Mouse (Mus musculus): Measurements from ENCODE around the gene Ercc4. TPM values are rescaled to one million over a fixed set of nuclear protein-coding genes. Genes with fewer than 3 reads are reported as not detected.

Ercc4 gene
- polyA plus RNA-seq, 1 experiment from 2014 or later = 18.6 TPM

DNA sequence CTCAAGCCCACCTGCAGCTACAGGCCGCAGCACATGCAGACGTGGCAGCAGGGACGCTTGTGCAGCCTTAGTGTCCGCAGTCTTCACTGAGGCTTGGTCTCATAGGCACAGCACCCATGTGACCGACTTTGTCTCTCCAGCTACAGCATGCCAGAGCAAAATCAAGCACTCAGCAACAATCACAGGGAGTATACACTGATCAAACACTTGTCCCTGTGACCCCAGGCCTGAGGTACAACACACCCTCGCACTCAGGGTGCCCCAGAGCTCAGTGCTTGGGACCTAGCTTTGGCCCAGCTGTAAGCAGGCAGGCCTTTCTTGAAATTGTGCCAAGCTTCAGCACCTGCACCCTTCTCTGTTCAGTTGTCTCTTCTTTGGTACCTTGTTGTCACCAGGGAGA is 31.7 kb downstream of the Ercc4 start:
- H3K27ac ChIP-seq (replicated peaks; ENCODE audit: low read depth, low read length) = no peak overlapping the region
- DNase-seq (no peak), ATAC-seq (ENCODE audit: low FRiP score, low TSS enrichment) (no peak)
- H3K9me3 ChIP-seq (ENCODE audit: control insufficient read depth, low read length) = no peaks in the 10 kb centered on the region
- no peak overlapping the region for H3K9ac ChIP-seq (replicated peaks; ENCODE audit: low read length)
- H3K4me1 ChIP-seq (ENCODE audit: control insufficient read depth, insufficient read depth, low read length) = no peaks in the 10 kb centered on the region
- no peak overlapping the region for H3K4me2 ChIP-seq (ENCODE audit: low read length)
- H3K36me3 ChIP-seq (ENCODE audit: control insufficient read depth, insufficient read depth, low read length) = peaks cover 32% of the 10 kb centered on the region
- H3K4me3 ChIP-seq (replicated peaks; ENCODE audit: low read depth, low read length) = no peak overlapping the region
- 93% methylated on average over 6 of the region's 6 CpGs for WGBS
- no peaks in the 10 kb centered on the region for H3K27me3 ChIP-seq (ENCODE audit: control insufficient read depth, insufficient read depth, low read length)

DNA sequence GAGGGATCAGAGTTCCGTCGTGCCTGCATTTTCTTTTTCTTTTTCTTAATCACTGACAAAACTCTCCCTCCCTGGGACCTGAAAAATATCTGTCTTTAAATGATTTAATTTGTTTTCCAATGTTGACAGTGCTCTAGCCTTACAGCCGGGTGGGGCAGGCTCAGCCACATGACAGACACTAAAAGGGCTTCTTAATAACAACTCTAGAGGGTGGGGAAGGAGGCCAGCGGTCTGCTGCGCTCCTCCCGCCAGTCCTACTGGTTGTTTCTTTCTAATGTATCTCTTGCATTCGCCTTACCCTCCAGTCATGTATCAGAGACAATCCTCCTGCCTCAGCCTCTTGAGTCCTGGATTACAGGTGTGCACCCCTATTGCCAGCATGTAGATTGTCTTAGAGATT is 34.4 kb downstream of the Ercc4 start:
- H3K4me1 ChIP-seq (ENCODE audit: control insufficient read depth, insufficient read depth, low read length) = no peaks in the 10 kb centered on the region
- no peak overlapping the region for H3K9ac ChIP-seq (replicated peaks; ENCODE audit: low read length)
- no peak overlapping the region for H3K27ac ChIP-seq (replicated peaks; ENCODE audit: low read depth, low read length)
- ATAC-seq (ENCODE audit: low FRiP score, low TSS enrichment) (no peak), DNase-seq (no peak)
- H3K4me3 ChIP-seq (replicated peaks; ENCODE audit: low read depth, low read length) = no peak overlapping the region
- H3K27me3 ChIP-seq (ENCODE audit: control insufficient read depth, insufficient read depth, low read length) = no peaks in the 10 kb centered on the region
- no peaks in the 10 kb centered on the region for H3K9me3 ChIP-seq (ENCODE audit: control insufficient read depth, low read length)
- 95% methylated on average over 7 of the region's 7 CpGs for WGBS
- H3K36me3 ChIP-seq (ENCODE audit: control insufficient read depth, insufficient read depth, low read length) = peaks cover 57% of the 10 kb centered on the region
- no peak overlapping the region for H3K4me2 ChIP-seq (ENCODE audit: low read length)

DNA sequence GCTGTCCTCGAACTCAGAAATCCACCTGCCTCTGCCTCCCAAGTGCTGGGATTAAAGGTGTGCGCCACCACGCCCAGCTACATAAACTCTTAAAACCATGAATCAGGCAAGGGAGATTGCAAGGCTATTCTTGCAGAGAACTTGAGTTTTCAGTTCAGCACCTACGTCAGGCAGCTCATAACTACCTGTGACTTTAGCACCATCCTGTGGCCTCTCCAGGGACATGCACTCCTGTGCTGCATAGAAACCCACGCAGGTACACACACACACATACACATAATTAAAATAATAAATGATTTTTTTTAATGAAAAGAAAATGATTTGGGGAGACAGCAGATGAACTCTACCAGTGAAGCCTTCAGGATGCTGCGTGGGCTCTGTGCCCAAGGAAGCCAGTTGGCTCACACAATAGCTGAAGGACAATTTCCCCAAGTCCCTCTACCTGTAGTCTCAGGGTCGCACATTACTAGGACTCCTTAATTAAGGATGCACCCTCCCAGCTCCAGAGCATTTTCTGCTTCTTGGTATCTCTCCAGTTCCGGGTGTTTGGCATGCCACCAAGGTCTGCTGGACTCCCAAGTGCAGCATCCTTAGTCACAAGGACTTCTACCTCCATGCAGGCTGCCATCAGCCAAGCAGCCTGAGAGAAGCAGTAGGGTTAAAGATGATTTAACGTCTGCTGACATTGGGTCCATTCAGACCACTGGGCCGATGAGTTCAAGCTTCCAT is 35.4 kb downstream of the Ercc4 start:
- H3K9me3 ChIP-seq (ENCODE audit: control insufficient read depth, low read length) = no peaks in the 10 kb centered on the region
- no peak overlapping the region for H3K9ac ChIP-seq (replicated peaks; ENCODE audit: low read length)
- WGBS = 96% methylated on average over 10 of the region's 10 CpGs
- ATAC-seq (ENCODE audit: low FRiP score, low TSS enrichment) (no peak), DNase-seq (no peak)
- peaks cover 66% of the 10 kb centered on the region for H3K36me3 ChIP-seq (ENCODE audit: control insufficient read depth, insufficient read depth, low read length)
- H3K4me2 ChIP-seq (ENCODE audit: low read length) = no peak overlapping the region
- H3K27me3 ChIP-seq (ENCODE audit: control insufficient read depth, insufficient read depth, low read length) = no peaks in the 10 kb centered on the region
- H3K4me3 ChIP-seq (replicated peaks; ENCODE audit: low read depth, low read length) = no peak overlapping the region
- no peak overlapping the region for H3K27ac ChIP-seq (replicated peaks; ENCODE audit: low read depth, low read length)
- no peaks in the 10 kb centered on the region for H3K4me1 ChIP-seq (ENCODE audit: control insufficient read depth, insufficient read depth, low read length)

DNA sequence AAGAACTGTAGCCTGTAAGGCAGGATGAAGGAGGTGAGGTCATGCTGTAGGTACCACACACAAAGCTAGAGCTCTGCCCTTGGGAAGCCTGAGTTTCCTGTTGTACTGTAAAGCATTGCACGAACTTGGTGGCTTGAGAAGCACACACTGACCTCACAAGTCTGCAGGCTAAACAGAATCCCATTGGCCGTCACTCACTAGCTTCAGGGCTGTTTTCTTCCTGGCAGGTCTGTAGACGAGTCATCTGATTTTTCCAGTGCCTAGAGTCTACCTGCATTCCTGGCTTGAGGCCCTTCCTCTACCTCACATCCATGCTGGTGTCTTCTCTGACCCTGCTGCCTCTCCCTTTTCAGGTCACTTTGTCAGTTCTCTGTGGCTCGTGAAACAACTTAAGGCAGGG is 36.7 kb downstream of the Ercc4 start:
- no peak overlapping the region for H3K27ac ChIP-seq (replicated peaks; ENCODE audit: low read depth, low read length)
- H3K4me1 ChIP-seq (ENCODE audit: control insufficient read depth, insufficient read depth, low read length) = no peaks in the 10 kb centered on the region
- H3K9ac ChIP-seq (replicated peaks; ENCODE audit: low read length) = no peak overlapping the region
- DNase-seq = no peak
- no peaks in the 10 kb centered on the region for H3K27me3 ChIP-seq (ENCODE audit: control insufficient read depth, insufficient read depth, low read length)
- no peaks in the 10 kb centered on the region for H3K9me3 ChIP-seq (ENCODE audit: control insufficient read depth, low read length)
- H3K4me3 ChIP-seq (replicated peaks; ENCODE audit: low read depth, low read length) = no peak overlapping the region
- ATAC-seq (ENCODE audit: low FRiP score, low TSS enrichment) = no peak
- H3K36me3 ChIP-seq (ENCODE audit: control insufficient read depth, insufficient read depth, low read length) = peaks cover 53% of the 10 kb centered on the region
- no peak overlapping the region for H3K4me2 ChIP-seq (ENCODE audit: low read length)
- WGBS = 85% methylated on average over 4 of the region's 4 CpGs

DNA sequence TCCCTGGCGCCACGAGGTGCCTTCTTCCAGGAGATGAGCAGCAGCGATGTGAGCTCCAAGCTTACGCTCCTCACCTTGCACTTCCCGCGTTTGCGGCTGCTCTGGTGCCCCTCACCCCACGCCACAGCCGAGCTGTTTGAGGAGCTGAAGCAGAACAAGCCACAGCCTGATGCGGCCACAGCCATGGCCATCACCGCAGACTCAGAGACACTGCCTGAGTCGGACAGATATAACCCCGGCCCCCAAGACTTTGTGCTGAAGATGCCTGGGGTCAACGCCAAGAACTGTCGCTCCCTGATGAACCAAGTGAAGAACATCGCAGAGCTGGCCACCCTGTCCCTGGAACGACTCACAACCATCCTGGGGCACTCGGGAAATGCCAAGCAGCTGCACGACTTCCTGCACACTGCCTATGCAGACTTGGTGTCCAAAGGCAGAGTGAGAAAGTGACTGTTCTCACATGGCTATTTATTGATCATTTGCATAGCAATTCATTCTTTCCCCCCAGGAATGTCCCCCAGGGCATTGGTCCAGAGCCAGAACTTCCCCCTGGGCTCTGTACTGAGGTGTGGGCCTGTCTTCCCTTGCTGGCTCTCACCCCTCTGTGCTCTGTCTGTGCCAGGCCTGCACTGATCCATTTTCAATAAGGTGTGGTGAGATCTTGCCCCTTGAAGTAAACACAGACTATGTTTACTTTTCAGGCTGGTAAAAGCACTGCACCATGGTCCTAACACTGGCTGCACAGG is 38.5 kb downstream of the Ercc4 start:
- H3K4me2 ChIP-seq (ENCODE audit: low read length) = no peak overlapping the region
- H3K27me3 ChIP-seq (ENCODE audit: control insufficient read depth, insufficient read depth, low read length) = no peaks in the 10 kb centered on the region
- 92% methylated on average over 19 of the region's 19 CpGs for WGBS
- no peak overlapping the region for H3K9ac ChIP-seq (replicated peaks; ENCODE audit: low read length)
- no peaks in the 10 kb centered on the region for H3K4me1 ChIP-seq (ENCODE audit: control insufficient read depth, insufficient read depth, low read length)
- H3K9me3 ChIP-seq (ENCODE audit: control insufficient read depth, low read length) = no peaks in the 10 kb centered on the region
- H3K4me3 ChIP-seq (replicated peaks; ENCODE audit: low read depth, low read length) = no peak overlapping the region
- DNase-seq (no peak), ATAC-seq (ENCODE audit: low FRiP score, low TSS enrichment) (no peak)
- no peak overlapping the region for H3K27ac ChIP-seq (replicated peaks; ENCODE audit: low read depth, low read length)
- peaks cover 51% of the 10 kb centered on the region for H3K36me3 ChIP-seq (ENCODE audit: control insufficient read depth, insufficient read depth, low read length)

DNA sequence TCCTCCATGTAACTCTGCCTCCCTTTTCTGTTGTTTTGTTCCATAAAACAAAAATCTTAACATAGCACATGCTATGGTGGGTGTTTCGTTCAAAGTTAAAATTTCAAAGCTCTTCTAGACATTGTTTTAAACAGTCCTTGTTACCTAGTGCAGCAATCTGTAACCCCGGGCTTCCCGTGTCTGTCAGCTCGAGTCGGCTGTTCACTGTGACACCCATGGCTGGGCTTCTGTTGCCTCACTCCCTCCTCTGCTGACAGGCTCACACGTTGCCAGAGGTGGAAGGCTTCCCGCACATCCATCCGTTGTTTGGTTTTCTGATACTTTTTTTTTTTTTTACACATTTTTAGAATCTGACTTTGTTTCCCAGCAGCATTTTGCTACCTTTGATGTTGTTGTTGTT is 40.5 kb downstream of the Ercc4 start:
- Histone ChIP-seq H3K36me3 (ENCODE audit: control insufficient read depth, insufficient read depth, low read length) (peaks cover 42% of the 10 kb centered on the region), H3K27ac (replicated peaks; ENCODE audit: low read depth, low read length) (no peak overlapping the region), H3K4me1 (ENCODE audit: control insufficient read depth, insufficient read depth, low read length) (no peaks in the 10 kb centered on the region), H3K4me3 (replicated peaks; ENCODE audit: low read depth, low read length) (no peak overlapping the region), H3K9me3 (ENCODE audit: control insufficient read depth, low read length) (no peaks in the 10 kb centered on the region), H3K4me2 (ENCODE audit: low read length) (no peak overlapping the region), H3K9ac (replicated peaks; ENCODE audit: low read length) (no peak overlapping the region), H3K27me3 (ENCODE audit: control insufficient read depth, insufficient read depth, low read length) (no peaks in the 10 kb centered on the region)
- no peak for DNase-seq
- WGBS = 97% methylated on average over 8 of the region's 8 CpGs
- no peak for ATAC-seq (ENCODE audit: low FRiP score, low TSS enrichment)

DNA sequence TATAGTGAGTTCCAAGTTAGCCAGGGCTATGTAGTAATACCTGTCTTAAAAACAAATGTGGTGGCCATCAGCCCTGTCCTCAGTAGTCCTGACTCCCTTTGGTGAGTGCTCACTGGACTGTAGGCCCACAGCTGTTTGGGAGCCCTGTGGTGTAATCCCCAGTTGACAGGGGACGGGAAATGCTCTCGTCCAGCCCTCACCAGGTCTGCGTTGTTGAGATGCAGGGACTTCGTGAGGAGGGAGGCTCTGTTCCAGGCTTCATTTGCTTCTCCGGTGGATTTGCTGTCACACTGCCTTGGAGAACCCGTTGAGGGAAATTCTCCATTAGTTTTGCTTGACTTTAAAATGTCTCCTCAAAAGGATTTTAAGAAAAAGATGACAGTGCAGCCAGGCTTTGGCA is 41.3 kb downstream of the Ercc4 start:
- DNase-seq (no peak), ATAC-seq (ENCODE audit: low FRiP score, low TSS enrichment) (no peak)
- Histone ChIP-seq H3K9ac (replicated peaks; ENCODE audit: low read length) (no peak overlapping the region), H3K4me2 (ENCODE audit: low read length) (no peak overlapping the region), H3K36me3 (ENCODE audit: control insufficient read depth, insufficient read depth, low read length) (peaks cover 39% of the 10 kb centered on the region), H3K4me3 (replicated peaks; ENCODE audit: low read depth, low read length) (no peak overlapping the region), H3K9me3 (ENCODE audit: control insufficient read depth, low read length) (no peaks in the 10 kb centered on the region), H3K4me1 (ENCODE audit: control insufficient read depth, insufficient read depth, low read length) (no peaks in the 10 kb centered on the region), H3K27ac (replicated peaks; ENCODE audit: low read depth, low read length) (no peak overlapping the region), H3K27me3 (ENCODE audit: control insufficient read depth, insufficient read depth, low read length) (no peaks in the 10 kb centered on the region)
- 73% methylated on average over 6 of the region's 6 CpGs for WGBS

DNA sequence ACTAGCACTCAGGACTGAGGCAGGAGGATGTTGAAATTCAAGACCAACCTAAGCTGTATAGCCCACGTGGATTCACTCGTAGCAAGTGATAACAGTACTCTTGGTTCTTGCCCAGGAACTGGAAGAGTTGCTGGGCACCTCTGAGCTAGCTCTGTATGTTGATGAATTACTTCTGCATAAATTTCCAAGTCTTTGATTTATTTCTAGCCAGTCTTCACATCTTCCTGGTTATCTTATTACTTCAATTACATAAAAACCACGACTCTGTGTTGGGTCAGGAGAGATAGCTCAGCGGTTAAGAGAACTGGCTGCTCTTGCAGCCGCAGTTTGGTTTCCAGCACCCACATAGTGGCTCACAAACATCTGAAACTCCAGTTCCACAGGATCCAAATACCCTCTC is 43.0 kb downstream of the Ercc4 start:
- H3K9ac ChIP-seq (replicated peaks; ENCODE audit: low read length) = no peak overlapping the region
- H3K27ac ChIP-seq (replicated peaks; ENCODE audit: low read depth, low read length) = no peak overlapping the region
- WGBS = 90% methylated on average over 5 of the region's 5 CpGs
- no peak overlapping the region for H3K4me3 ChIP-seq (replicated peaks; ENCODE audit: low read depth, low read length)
- peaks cover 25% of the 10 kb centered on the region for H3K36me3 ChIP-seq (ENCODE audit: control insufficient read depth, insufficient read depth, low read length)
- H3K4me2 ChIP-seq (ENCODE audit: low read length) = no peak overlapping the region
- ATAC-seq (ENCODE audit: low FRiP score, low TSS enrichment) = no peak
- H3K9me3 ChIP-seq (ENCODE audit: control insufficient read depth, low read length) = no peaks in the 10 kb centered on the region
- no peaks in the 10 kb centered on the region for H3K4me1 ChIP-seq (ENCODE audit: control insufficient read depth, insufficient read depth, low read length)
- no peak for DNase-seq
- H3K27me3 ChIP-seq (ENCODE audit: control insufficient read depth, insufficient read depth, low read length) = no peaks in the 10 kb centered on the region

DNA sequence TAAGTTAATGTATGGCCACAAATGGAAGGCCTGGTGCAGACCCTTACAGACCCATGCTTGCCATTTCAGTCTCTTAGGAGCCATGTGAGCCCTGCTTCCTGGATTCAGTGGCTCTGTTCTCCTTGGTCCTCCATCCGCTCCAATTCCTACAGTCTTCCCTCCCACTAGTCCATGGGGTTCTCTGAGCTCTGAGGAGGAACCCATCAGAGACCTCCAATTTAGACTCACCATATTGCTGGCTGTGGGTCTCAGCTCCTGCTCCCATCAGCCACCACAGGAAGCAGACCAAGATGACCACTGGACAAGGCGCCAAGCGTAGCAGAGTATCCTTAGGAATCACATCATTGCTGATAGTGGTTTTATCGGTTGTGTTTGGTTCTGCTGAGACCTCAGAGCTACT is 43.7 kb downstream of the Ercc4 start:
- H3K9ac ChIP-seq (replicated peaks; ENCODE audit: low read length) = no peak overlapping the region
- DNase-seq (no peak), ATAC-seq (ENCODE audit: low FRiP score, low TSS enrichment) (no peak)
- H3K4me2 ChIP-seq (ENCODE audit: low read length) = no peak overlapping the region
- H3K27ac ChIP-seq (replicated peaks; ENCODE audit: low read depth, low read length) = no peak overlapping the region
- no peaks in the 10 kb centered on the region for H3K27me3 ChIP-seq (ENCODE audit: control insufficient read depth, insufficient read depth, low read length)
- WGBS = 95% methylated on average over 4 of the region's 4 CpGs
- no peaks in the 10 kb centered on the region for H3K9me3 ChIP-seq (ENCODE audit: control insufficient read depth, low read length)
- H3K4me3 ChIP-seq (replicated peaks; ENCODE audit: low read depth, low read length) = no peak overlapping the region
- H3K36me3 ChIP-seq (ENCODE audit: control insufficient read depth, insufficient read depth, low read length) = peaks cover 18% of the 10 kb centered on the region
- H3K4me1 ChIP-seq (ENCODE audit: control insufficient read depth, insufficient read depth, low read length) = no peaks in the 10 kb centered on the region

Data from midbrain, embryonic 14.5 days (tissue).